In the genomic region with DNA sequence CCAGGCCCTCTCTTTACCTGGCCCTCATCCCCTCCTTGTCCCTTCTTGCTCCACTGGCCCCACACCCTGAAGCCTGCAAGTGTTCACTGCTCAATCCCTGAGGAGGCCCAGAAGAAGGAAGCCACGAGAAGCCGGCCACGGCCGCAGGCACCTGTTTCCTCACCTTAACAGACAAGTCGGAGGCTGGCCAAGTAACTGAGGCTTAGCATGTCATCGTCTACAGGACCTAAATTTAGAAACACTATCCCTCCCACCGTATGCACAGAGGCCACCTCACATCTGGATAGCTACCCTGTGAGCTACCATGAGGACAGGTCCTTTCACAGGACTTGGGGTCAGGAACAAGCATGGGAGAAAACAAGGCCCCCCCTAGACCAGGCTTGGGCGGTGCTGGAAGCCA, we compare ENCODE assay signal across 18 mouse cellular contexts. TPM values are rescaled to one million over a fixed set of nuclear protein-coding genes. Genes with fewer than 3 reads are reported as not detected.
DNase-seq lines count a peak whose midpoint lies in the region; ATAC-seq and TF ChIP-seq lines count a peak whose summit lies in the region.
"Had no signal": no experiment of that assay in that cellular context is flagged by ENCODE, and none has a peak within 500 bp of the region (broad histone marks: within the 10 kb centered on the region; RNA-seq: fewer than 3 reads in every experiment).

No protein-coding gene starts in this region.

- no peak for ATAC-seq in liver, embryonic 15.5 days (ENCODE audit: insufficient read depth)
- ATAC-seq in kidney, embryonic 14.5 days (ENCODE audit: low FRiP score, low TSS enrichment), result no peak
- no peak for ATAC-seq in lung, postnatal 0 days
- ATAC-seq: Patski had no signal

- no peaks in the 10 kb centered on the region for H3K36me3 ChIP-seq in liver, embryonic 15.5 days (replicated peaks)
- H3K36me3 ChIP-seq in kidney, embryonic 14.5 days (ENCODE audit: control insufficient read depth, insufficient read depth, low read length), result no peaks in the 10 kb centered on the region
- H3K36me3 ChIP-seq in lung, postnatal 0 days (ENCODE audit: insufficient read depth, low read length), result no peaks in the 10 kb centered on the region
- H3K36me3 ChIP-seq: embryonic facial prominence, embryonic 13.5 days; hindbrain, embryonic 15.5 days; limb, embryonic 13.5 days; lung, embryonic 15.5 days; neural tube, embryonic 12.5 days had no signal

- peak; percentile 73 for DNase-seq in heart, adult 11 months
- no peak for DNase-seq in heart, postnatal 25 days (ENCODE audit: low spot score)
- DNase-seq in thymus, postnatal 0 days (ENCODE audit: low spot score), result peak; percentile 34
- no peak for DNase-seq in thymus, adult 18-20 months
- no peak for DNase-seq in kidney, postnatal 10 days
- DNase-seq in lung, postnatal 0 days (ENCODE audit: low spot score), result no peak
- DNase-seq: cerebellum, adult 11-12 months; gastrocnemius, postnatal 14 days; kidney, adult 9 months had no signal

- TF ChIP-seq EP300 in lung, postnatal 0 days (IDR thresholded peaks at IDR 0.05), result no peak

- TF ChIP-seq CTCF in lung, postnatal 0 days (IDR thresholded peaks at IDR 0.05), result no peak

- H3K4me1 ChIP-seq in liver, embryonic 15.5 days (replicated peaks), result peaks cover 57% of the 10 kb centered on the region
- no peaks in the 10 kb centered on the region for H3K4me1 ChIP-seq in kidney, embryonic 14.5 days (ENCODE audit: control insufficient read depth, insufficient read depth, low read length)
- peaks cover 2% of the 10 kb centered on the region; the same call in 1 of the 2 replicates for H3K4me1 ChIP-seq in lung, postnatal 0 days (ENCODE audit: insufficient read depth, low read depth, low read length)
- H3K4me1 ChIP-seq: embryonic facial prominence, embryonic 13.5 days; hindbrain, embryonic 15.5 days; limb, embryonic 13.5 days; neural tube, embryonic 12.5 days had no signal

- no peak overlapping the region for H3K9ac ChIP-seq in liver, embryonic 15.5 days
- H3K9ac ChIP-seq in kidney, embryonic 14.5 days (ENCODE audit: low read depth, low read length), result no peak overlapping the region
- no peak overlapping the region for H3K9ac ChIP-seq in lung, postnatal 0 days (replicated peaks; ENCODE audit: low read depth)
- H3K9ac ChIP-seq: embryonic facial prominence, embryonic 13.5 days; hindbrain, embryonic 15.5 days; limb, embryonic 13.5 days; lung, embryonic 15.5 days; neural tube, embryonic 12.5 days had no signal

- H3K9me3 ChIP-seq in liver, embryonic 15.5 days (replicated peaks), result no peaks in the 10 kb centered on the region
- H3K9me3 ChIP-seq in kidney, embryonic 14.5 days (ENCODE audit: control insufficient read depth, low read length), result no peaks in the 10 kb centered on the region
- H3K9me3 ChIP-seq in lung, postnatal 0 days (ENCODE audit: low read length), result no peaks in the 10 kb centered on the region
- H3K9me3 ChIP-seq: embryonic facial prominence, embryonic 13.5 days; hindbrain, embryonic 15.5 days; limb, embryonic 13.5 days; lung, embryonic 15.5 days; neural tube, embryonic 12.5 days had no signal

- 51% methylated on average over 8 of the region's 8 CpGs for WGBS in liver, embryonic 15.5 days (ENCODE audit: insufficient replicate concordance)
- WGBS in kidney, embryonic 14.5 days, result 90% methylated on average over 8 of the region's 8 CpGs
- WGBS in lung, postnatal 0 days, result 82% methylated on average over 8 of the region's 8 CpGs

- H3K4me2 ChIP-seq in liver, embryonic 15.5 days, result no peak overlapping the region
- no peak overlapping the region for H3K4me2 ChIP-seq in kidney, embryonic 14.5 days (replicated peaks; ENCODE audit: low read depth, low read length)
- H3K4me2 ChIP-seq in lung, postnatal 0 days (replicated peaks; ENCODE audit: low read depth, low read length), result no peak overlapping the region
- H3K4me2 ChIP-seq: embryonic facial prominence, embryonic 13.5 days; hindbrain, embryonic 15.5 days; limb, embryonic 13.5 days; lung, embryonic 15.5 days; neural tube, embryonic 12.5 days had no signal

- H3K4me3 ChIP-seq in liver, embryonic 15.5 days (replicated peaks), result no peak overlapping the region
- H3K4me3 ChIP-seq in kidney, embryonic 14.5 days (ENCODE audit: low read length), result no peak overlapping the region
- no peak overlapping the region for H3K4me3 ChIP-seq in lung, postnatal 0 days (ENCODE audit: low read depth, low read length)
- H3K4me3 ChIP-seq: embryonic facial prominence, embryonic 13.5 days; hindbrain, embryonic 15.5 days; left cerebral cortex, adult 2 months; limb, embryonic 13.5 days; lung, embryonic 15.5 days; neural tube, embryonic 12.5 days had no signal

- H3K27me3 ChIP-seq in liver, embryonic 15.5 days, result no peaks in the 10 kb centered on the region
- no peaks in the 10 kb centered on the region for H3K27me3 ChIP-seq in kidney, embryonic 14.5 days (ENCODE audit: control insufficient read depth, insufficient read depth, low read length)
- H3K27me3 ChIP-seq in lung, postnatal 0 days (replicated peaks; ENCODE audit: insufficient read depth, low read length), result no peaks in the 10 kb centered on the region
- H3K27me3 ChIP-seq: embryonic facial prominence, embryonic 13.5 days; hindbrain, embryonic 15.5 days; limb, embryonic 13.5 days; lung, embryonic 15.5 days; Patski had no signal

- H3K27ac ChIP-seq in liver, embryonic 15.5 days (replicated peaks), result peak overlapping the region; percentile 49; the same call in 1 of the 2 replicates
- no peak overlapping the region for H3K27ac ChIP-seq in kidney, embryonic 14.5 days (ENCODE audit: low read depth, low read length)
- no peak overlapping the region for H3K27ac ChIP-seq in lung, postnatal 0 days (ENCODE audit: low read length)
- H3K27ac ChIP-seq: embryonic facial prominence, embryonic 13.5 days; hindbrain, embryonic 15.5 days; left cerebral cortex, adult 2 months; limb, embryonic 13.5 days; lung, embryonic 15.5 days; neural tube, embryonic 12.5 days had no signal

- intact Hi-C loops in heart, postnatal 25 days (cut with DNase I), result no loop called here

RNA-seq across cellular contexts. Expression of a gene that starts 44.1 kb away (rescaled TPM):
- total RNA-seq in heart, postnatal 25 days (2021), result 1 to 10 TPM; 5.2 to 5.7 TPM
- 19.7 and 20.3 TPM in 2 replicates for polyA plus RNA-seq in thymus, postnatal 0 days (2015; fragmentation: Nextera tagmentation; extraction: Ambion mirVana)
- 7.1 and 9.7 TPM in 2 replicates for polyA plus RNA-seq in liver, embryonic 15.5 days (2015; fragmentation: Nextera tagmentation; extraction: Ambion mirVana)
- polyA plus RNA-seq in kidney, embryonic 14.5 days (2014; fragmentation: Nextera tagmentation; extraction: Ambion mirVana), result 29.9 and 30.1 TPM in 2 replicates
- 25.8 and 28.3 TPM in 2 replicates for polyA plus RNA-seq in lung, postnatal 0 days (2015; fragmentation: Nextera tagmentation; extraction: Ambion mirVana)

Comparison
In these comparisons a context has a peak if more than half of its experiments do, and no peak if none do; other contexts are left out.
1. DNase-seq: peak in heart, adult 11 months (single experiment) and thymus, postnatal 0 days (single experiment); none in heart, postnatal 25 days (single experiment), thymus, adult 18-20 months (0 of 2), kidney, postnatal 10 days (single experiment) and lung, postnatal 0 days (single experiment).